Mouse (Mus musculus) small intestine, adult 2 months (tissue): Measurements from ENCODE around the gene Orc1.

Experiments
- CTCF ChIP-seq: fragments of 200-500 bp; IDR thresholded peaks from 2 replicates; pipeline ENCODE4 v1.5.1; 2012; ENCODE audit warnings: low read depth, mild to moderate bottlenecking, control low read depth, inconsistent platforms, low read length, moderate library complexity, mixed read lengths; ENCODE audit not compliant: insufficient replicate concordance, insufficient read length; ENCODE audit errors: extremely low read depth
- POLR2A ChIP-seq: fragments of 200-500 bp; IDR thresholded peaks from 2 replicates; pipeline ENCODE4 v1.6.1; 2012; ENCODE audit warnings: low read depth, mild to moderate bottlenecking, control low read depth, inconsistent platforms, low read length, moderate library complexity

GRCm38 (mm10) chr4:108619165-108619564 lies 39.9 kb downstream of the Orc1 start:
- TF ChIP-seq CTCF, result peak; percentile 23; the same call in 1 of the 2 replicates
- TF ChIP-seq POLR2A, result no peak
